Mouse (Mus musculus): ENCODE measurements around the gene Neurog1.

GRCm38 (mm10) chr13:56216090-56216489 is 35.9 kb downstream of the Neurog1 start:
- no peak for TF ChIP-seq CTCF (IDR thresholded peaks at IDR 0.05; ENCODE audit: control insufficient read depth, insufficient read depth, insufficient replicate concordance, low read depth, low read length)
- no peak for TF ChIP-seq POLR2A (IDR thresholded peaks at IDR 0.05; ENCODE audit: control insufficient read depth, low read depth, low read length)

Data from testis, adult 2 months (tissue).